Mouse (Mus musculus) limb, embryonic 15.5 days (tissue): Measurements from ENCODE around the gene Slc27a3. TPM values are rescaled to one million over a fixed set of nuclear protein-coding genes. Genes with fewer than 3 reads are reported as not detected.
A peak's percentile ranks its signal among the peaks of the same experiment; 100 is the strongest.

ENCODE experiments used
- ATAC-seq: fragments of 200-750 bp; cut with Nextera tagmentation; 2 replicates; pipeline ENCODE4 v1.8.0; 2017; ENCODE audit warnings: low read depth, moderate TSS enrichment; ENCODE audit not compliant: insufficient number of reproducible peaks, low FRiP score, low TSS enrichment
- H3K27ac ChIP-seq: fragments of 300-500 bp; sonication (generic); 2 replicates; pipeline ENCODE4 v1.5.1; 2015; ENCODE audit warnings: moderate library complexity, mild to moderate bottlenecking, inconsistent platforms
- H3K27me3 ChIP-seq: fragments of 300-500 bp; sonication (generic); 2 replicates; pipeline ENCODE4 v1.6.1; 2015; ENCODE audit warnings: inconsistent platforms
- H3K36me3 ChIP-seq: fragments of 300-500 bp; sonication (generic); 2 replicates; pipeline ENCODE4 v1.6.1; 2015; ENCODE audit warnings: inconsistent platforms
- H3K4me1 ChIP-seq: fragments of 300-500 bp; sonication (generic); 2 replicates; pipeline ENCODE4 v1.6.1; 2015; ENCODE audit warnings: inconsistent platforms
- H3K4me2 ChIP-seq: fragments of 300-500 bp; sonication (generic); 2 replicates; pipeline ENCODE4 v1.6.1; 2015; ENCODE audit warnings: mild to moderate bottlenecking, inconsistent platforms
- H3K4me3 ChIP-seq: fragments of 300-500 bp; sonication (generic); 2 replicates; pipeline ENCODE4 v1.5.1; 2015; ENCODE audit warnings: mild to moderate bottlenecking, inconsistent platforms
- H3K9ac ChIP-seq: fragments of 300-500 bp; sonication (generic); 2 replicates; pipeline ENCODE4 v1.6.1; 2015; ENCODE audit warnings: inconsistent platforms
- H3K9me3 ChIP-seq: fragments of 300-500 bp; sonication (generic); 2 replicates; pipeline ENCODE4 v1.6.1; 2016; ENCODE audit warnings: inconsistent platforms
- WGBS: fragments of 180-500 bp; shearing (Covaris S2); methylation state at CpG from one replicate; pipeline ENCODE4 v1.1.7; 2015; 5-methylcytosine and 5-hydroxymethylcytosine counted together
- polyA plus RNA-seq: library from polyadenylated mRNA; unstranded; fragments of >200 nt; fragmentation: Nextera tagmentation; extraction: Ambion mirVana; gene quantifications from 2 replicates; pipeline ENCODE4 v1.2.1, GENCODE M21; 2015

Gene Slc27a3
- 36.2 and 37.0 TPM in 2 replicates for polyA plus RNA-seq

DNA sequence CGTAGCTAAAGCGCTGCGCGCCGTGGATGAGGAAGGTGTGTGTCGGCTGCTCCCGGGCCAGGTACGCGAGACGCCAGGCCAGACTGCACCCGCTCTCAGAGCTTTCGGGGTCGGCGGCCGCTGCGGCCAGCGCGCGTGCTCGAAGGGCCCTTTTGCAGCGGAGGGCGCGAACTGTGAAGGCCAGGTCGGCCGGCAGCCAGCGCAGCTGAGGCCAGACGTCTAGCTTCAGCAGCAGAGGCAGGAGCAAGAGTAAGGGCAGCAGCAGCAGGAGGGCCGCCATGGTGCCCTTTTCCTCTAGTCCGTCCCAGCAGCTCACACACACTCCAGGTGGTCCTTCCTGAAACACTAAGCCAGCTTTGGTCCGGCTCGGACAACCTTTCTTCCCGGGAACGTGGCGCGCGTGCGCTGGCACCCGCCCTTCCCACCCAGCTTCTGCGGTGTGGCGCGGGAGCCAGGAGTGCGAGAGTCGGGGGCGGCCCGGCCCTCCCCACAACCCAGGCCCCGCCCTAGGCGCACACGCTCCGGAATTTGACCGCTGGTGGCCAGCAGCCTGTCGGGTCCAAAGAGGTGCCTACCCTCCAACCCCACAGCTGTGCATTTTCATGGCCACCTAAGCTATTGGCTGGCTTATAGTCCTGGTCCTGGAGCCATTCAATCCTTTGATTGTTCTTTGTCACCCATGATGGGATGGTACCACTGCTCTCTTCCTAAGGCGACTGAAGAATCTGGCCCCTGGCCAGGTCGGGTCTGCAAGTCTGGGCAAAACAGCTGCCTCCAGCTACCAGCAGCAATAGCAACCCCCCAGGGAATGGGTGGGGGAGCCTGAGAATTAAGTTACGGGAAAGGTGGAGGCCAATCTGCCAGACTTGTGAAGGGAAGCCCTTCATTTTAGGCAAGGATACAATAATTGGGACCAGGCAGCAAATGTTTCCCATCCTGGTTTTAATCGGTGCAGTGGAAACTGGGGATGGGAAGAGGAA lies at the start of gene Slc27a3:
TSS of gene Slc27a3 (minus strand) at position 428 of the 980 bp plus-strand sequence.
- Histone ChIP-seq H3K9me3 (no peaks in the 10 kb centered on the region), H3K4me2 (peak within 1 kb of the TSS; percentile 93), H3K4me1 (peaks cover 46% of the 10 kb centered on the region), H3K27me3 (no peaks in the 10 kb centered on the region), H3K27ac (peak within 1 kb of the TSS; percentile 97), H3K4me3 (peak within 1 kb of the TSS; percentile 76), H3K36me3 (peaks cover 49% of the 10 kb centered on the region), H3K9ac (peak within 1 kb of the TSS; percentile 76)
- peak; percentile 66 for ATAC-seq
- under 1% methylated on average over 54 of the region's 55 CpGs for WGBS

DNA sequence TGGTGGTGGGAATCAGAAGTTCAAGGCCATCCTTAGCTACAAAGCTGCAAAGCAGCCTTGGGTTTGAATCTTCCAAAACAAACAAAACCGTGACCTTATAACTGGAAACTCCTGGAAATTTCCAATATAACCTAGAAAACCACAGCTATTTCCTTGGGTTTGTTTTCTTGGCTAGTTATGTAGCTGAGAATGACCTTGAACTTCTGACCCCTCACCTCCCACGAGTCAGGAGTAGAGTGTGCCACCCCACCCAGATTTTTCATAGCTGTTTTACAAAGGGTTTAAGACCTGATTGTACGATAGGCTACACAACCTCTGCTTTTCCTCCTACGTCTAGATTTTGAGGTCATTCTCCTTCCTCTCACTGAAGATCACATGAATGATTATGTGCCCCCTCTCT lies 47.4 kb upstream of the Slc27a3 start:
- no peak overlapping the region for H3K4me2 ChIP-seq
- no peak for ATAC-seq
- 54% methylated on average over 4 of the region's 4 CpGs for WGBS
- H3K4me1 ChIP-seq = peaks cover 6% of the 10 kb centered on the region
- H3K9me3 ChIP-seq = no peaks in the 10 kb centered on the region
- H3K36me3 ChIP-seq = no peaks in the 10 kb centered on the region
- no peaks in the 10 kb centered on the region for H3K27me3 ChIP-seq
- H3K9ac ChIP-seq = no peak overlapping the region
- no peak overlapping the region for H3K27ac ChIP-seq
- H3K4me3 ChIP-seq = no peak overlapping the region

DNA sequence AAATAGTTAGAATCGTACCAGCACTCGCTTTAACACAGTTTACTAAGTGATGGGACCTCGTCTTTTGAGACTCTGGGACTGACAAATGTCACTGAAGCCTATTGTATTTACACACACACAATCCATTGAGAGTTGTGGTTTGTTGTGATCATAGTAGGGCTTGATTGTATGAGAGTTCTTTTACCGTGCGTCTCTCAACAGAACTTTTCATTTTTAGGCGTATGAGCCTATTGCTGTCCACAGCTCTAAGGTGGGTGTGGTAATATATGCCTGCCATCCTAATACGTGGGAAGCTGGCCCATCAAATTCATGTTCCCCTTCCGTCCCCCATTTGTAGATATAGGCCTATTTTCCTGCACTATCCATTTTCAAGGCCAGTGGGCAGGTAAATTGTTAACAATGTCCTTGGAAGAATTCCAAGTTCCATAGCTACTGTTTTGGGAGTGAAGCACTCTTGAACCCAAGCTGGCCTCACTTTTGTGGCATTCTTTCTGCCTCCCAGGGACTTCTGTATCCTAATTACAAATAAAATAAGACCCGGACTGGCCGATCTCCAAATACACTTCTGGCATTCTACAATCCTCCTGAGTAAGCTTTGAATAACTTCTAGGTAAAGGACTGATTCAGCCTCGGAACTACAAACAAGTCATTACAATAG lies 44.5 kb upstream of the Slc27a3 start:
- Histone ChIP-seq H3K27me3 (no peaks in the 10 kb centered on the region), H3K27ac (peak overlapping the region; percentile 97), H3K4me3 (peak overlapping the region; percentile 72), H3K4me2 (peak overlapping the region; percentile 88), H3K9me3 (no peaks in the 10 kb centered on the region), H3K4me1 (peaks cover 20% of the 10 kb centered on the region), H3K9ac (no peak overlapping the region), H3K36me3 (no peaks in the 10 kb centered on the region)
- no peak for ATAC-seq
- WGBS = 45% methylated on average over 11 of the region's 11 CpGs

DNA sequence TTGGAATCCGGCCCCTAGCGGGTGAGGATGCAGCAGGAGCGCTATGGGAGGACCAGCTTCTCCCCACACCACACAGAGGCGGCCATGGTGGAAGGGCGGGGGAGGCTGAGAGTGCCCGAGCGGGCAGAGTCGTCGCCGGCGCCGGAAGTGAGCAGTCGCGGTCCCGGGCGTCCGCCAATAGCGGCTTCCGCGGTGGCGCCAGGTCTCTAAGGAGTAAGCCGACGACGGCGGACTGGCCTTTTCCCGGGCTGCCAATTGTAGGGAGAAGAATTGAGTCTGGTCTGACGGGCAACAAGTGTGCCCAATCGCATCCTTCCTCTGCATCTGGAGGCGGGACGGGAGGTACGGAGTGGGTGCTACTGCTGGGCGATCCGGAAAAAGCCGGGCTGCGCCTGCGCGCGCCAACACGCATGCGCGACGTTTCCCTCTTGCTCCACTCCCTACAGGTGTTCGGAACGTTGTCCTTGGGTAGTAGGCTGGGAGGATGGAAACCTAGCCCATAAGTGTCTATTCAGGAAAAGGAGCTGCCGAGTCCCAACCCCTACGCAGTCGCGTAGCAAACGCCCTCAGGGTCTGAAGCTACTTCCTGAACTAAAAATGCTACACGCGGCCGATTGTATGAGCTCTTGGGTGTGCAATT lies 43.8 kb upstream of the Slc27a3 start, which contains the start of gene Ints3:
TSS of gene Ints3 (minus strand) at position 242 of the 640 bp plus-strand sequence.
- under 1% methylated on average over 52 of the region's 52 CpGs for WGBS
- peak within 1 kb of the TSS; percentile 97 for H3K27ac ChIP-seq
- ATAC-seq = peak; percentile 100

DNA sequence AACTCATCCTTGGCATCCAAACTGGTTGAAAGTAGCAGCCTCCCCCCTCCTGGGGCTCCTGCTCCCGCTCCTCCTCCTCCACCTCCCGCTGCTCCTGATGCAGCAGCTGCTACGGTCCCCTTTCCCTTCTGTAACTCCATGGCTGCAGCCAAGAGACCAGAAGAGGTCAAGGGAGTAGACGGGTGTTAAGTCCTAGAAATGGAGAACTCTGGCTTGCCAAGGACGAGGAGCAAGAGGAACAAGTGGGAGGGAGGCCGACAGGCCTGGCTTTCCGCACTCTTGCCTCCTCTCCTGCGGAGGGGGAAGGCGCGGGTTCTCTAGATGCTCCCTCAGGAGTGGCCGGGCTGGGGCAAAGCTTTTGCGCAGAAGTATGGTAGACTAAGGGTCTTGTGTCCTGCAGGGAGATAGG lies 43.1 kb upstream of the Slc27a3 start:
- under 1% methylated on average over 12 of the region's 12 CpGs for WGBS
- H3K36me3 ChIP-seq = no peaks in the 10 kb centered on the region
- no peak for ATAC-seq
- H3K4me1 ChIP-seq = peaks cover 20% of the 10 kb centered on the region
- H3K9ac ChIP-seq = peak overlapping the region; percentile 87
- H3K27me3 ChIP-seq = no peaks in the 10 kb centered on the region
- peak overlapping the region; percentile 88 for H3K4me2 ChIP-seq
- H3K4me3 ChIP-seq = peak overlapping the region; percentile 72
- H3K9me3 ChIP-seq = no peaks in the 10 kb centered on the region
- peak overlapping the region; percentile 97 for H3K27ac ChIP-seq

More for the DNA sequence above, 43.8 kb upstream of the Slc27a3 start, which contains the start of gene Ints3:
- Histone ChIP-seq H3K9ac (peak within 1 kb of the TSS; percentile 87), H3K4me3 (peak within 1 kb of the TSS; percentile 72), H3K4me1 (peaks cover 20% of the 10 kb centered on the region), H3K27me3 (no peaks in the 10 kb centered on the region), H3K4me2 (peak within 1 kb of the TSS; percentile 88), H3K9me3 (no peaks in the 10 kb centered on the region), H3K36me3 (no peaks in the 10 kb centered on the region)

DNA sequence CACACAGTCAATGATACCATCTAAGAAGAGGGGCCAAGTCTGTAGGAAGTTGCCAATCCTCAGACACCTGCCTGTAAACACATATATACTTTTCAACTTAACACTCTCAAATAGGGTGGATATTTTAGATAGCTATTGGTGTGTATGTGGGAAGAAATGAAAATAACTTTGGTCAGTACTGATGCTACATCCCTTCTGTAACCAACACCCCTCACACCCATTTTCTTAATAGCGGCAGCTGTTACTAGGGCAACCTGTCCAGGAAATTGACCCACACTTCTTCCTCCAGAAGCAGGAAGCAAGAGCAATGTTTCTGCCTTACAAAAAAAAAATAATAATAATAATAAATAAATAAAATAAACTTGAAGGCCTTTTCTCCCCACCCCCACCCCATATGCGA lies 42.6 kb upstream of the Slc27a3 start:
- Histone ChIP-seq H3K4me2 (peak overlapping the region; percentile 88), H3K27ac (peak overlapping the region; percentile 97; the same call in 1 of the 2 replicates), H3K4me1 (peaks cover 20% of the 10 kb centered on the region), H3K4me3 (peak overlapping the region; percentile 72), H3K36me3 (no peaks in the 10 kb centered on the region), H3K9me3 (no peaks in the 10 kb centered on the region), H3K27me3 (no peaks in the 10 kb centered on the region), H3K9ac (peak overlapping the region; percentile 87)
- ATAC-seq = no peak
- 10% methylated on average over 2 of the region's 2 CpGs for WGBS

DNA sequence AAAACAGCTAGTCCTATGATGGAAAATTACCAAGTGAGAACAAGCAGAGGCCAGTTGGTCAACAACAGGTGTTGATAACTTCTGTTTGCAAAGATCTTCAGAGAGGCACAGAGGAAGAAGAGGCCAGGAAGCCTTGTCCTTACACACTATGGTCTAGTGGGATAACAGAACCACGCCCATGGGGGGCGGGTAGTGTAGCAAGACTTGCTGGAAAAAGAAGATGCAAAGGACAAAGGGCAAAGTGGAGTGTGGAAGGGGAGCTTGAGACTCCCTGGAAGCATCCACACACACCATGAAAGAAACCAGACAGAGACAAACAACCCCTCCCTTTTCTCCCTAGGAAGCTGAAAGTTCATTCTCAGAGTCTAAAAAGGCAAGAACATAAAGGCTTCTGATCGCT lies 39.8 kb upstream of the Slc27a3 start:
- Histone ChIP-seq H3K4me1 (peaks cover 20% of the 10 kb centered on the region), H3K36me3 (no peaks in the 10 kb centered on the region), H3K9ac (no peak overlapping the region), H3K4me2 (no peak overlapping the region), H3K4me3 (no peak overlapping the region), H3K27ac (no peak overlapping the region), H3K27me3 (no peaks in the 10 kb centered on the region), H3K9me3 (no peaks in the 10 kb centered on the region)
- WGBS = 93% methylated on average over 3 of the region's 3 CpGs
- ATAC-seq = no peak

DNA sequence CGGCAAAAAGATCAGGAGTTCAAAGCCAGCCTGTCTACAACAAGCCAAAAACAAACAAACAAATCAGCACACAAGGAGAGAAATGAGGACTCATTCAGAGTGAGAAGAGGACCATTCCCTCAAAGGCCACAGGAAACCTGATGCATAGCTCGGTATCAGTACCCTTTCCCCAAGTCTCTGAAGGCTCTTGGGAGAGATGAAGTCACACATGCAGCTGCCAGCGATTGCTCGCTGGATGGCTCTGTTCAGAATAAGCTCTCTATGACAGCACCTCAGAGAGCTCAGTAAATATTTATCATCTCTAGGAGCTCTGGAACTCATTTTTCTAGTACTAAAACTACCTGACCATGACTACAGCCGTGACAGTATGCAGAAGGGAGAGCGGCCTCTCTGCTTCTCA lies 38.4 kb upstream of the Slc27a3 start:
- no peak overlapping the region for H3K4me3 ChIP-seq
- 75% methylated on average over 6 of the region's 6 CpGs for WGBS
- H3K9me3 ChIP-seq = no peaks in the 10 kb centered on the region
- H3K27ac ChIP-seq = no peak overlapping the region
- H3K4me1 ChIP-seq = peaks cover 20% of the 10 kb centered on the region
- no peak overlapping the region for H3K4me2 ChIP-seq
- no peak for ATAC-seq
- H3K9ac ChIP-seq = no peak overlapping the region
- H3K27me3 ChIP-seq = no peaks in the 10 kb centered on the region
- peaks cover 9% of the 10 kb centered on the region for H3K36me3 ChIP-seq

DNA sequence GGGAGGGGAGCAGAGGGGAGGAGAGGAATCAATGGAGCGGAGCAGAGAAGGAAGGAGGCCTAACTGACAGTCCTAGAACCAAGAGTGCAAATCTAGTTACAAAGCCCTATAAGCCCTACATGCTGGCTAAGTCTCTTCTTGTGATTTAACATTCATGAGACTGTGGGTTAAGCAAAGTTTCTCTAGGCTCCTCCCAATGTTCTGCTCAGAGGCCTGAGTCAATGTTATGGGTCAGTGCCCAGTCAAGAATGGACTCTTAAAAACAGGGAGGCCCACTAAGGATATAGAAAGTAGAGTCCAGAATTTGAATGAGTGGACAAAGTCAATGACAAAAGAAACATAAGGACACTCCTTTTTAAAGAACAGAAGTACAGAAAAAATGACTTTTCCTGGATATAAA lies 37.8 kb upstream of the Slc27a3 start:
- Histone ChIP-seq H3K27me3 (no peaks in the 10 kb centered on the region), H3K36me3 (peaks cover 14% of the 10 kb centered on the region), H3K4me1 (peaks cover 17% of the 10 kb centered on the region), H3K4me3 (no peak overlapping the region), H3K9me3 (no peaks in the 10 kb centered on the region), H3K9ac (no peak overlapping the region), H3K4me2 (no peak overlapping the region), H3K27ac (no peak overlapping the region)
- ATAC-seq = no peak
- 70% methylated on average over 1 of the region's 1 CpGs for WGBS

DNA sequence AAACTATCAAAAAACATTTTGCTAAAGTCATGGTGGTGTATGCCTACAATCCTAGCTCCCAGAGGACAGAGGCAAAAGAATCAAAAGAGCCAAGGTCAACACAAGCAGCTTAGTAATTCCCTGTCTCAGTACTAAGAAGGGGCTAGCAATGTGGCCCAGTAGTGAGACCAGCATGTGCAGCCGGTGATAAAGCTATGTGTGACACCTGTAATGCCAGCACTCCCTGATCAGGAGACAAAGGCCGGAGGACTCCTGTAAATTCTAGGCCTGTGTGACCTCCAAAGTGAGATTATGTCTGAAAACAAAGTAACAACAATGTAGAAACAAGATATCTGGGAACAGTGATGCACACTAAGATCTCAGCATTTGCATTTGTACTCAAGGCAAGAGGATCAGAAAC lies 35.8 kb upstream of the Slc27a3 start:
- Histone ChIP-seq H3K9ac (no peak overlapping the region), H3K9me3 (no peaks in the 10 kb centered on the region), H3K27ac (no peak overlapping the region), H3K27me3 (no peaks in the 10 kb centered on the region), H3K4me2 (no peak overlapping the region), H3K4me1 (0 out of 2 replicates have a peak, but pooled peaks cover 2% of the 10 kb centered on the region), H3K4me3 (no peak overlapping the region), H3K36me3 (peaks cover 25% of the 10 kb centered on the region)
- 87% methylated on average over 2 of the region's 2 CpGs for WGBS
- no peak for ATAC-seq

DNA sequence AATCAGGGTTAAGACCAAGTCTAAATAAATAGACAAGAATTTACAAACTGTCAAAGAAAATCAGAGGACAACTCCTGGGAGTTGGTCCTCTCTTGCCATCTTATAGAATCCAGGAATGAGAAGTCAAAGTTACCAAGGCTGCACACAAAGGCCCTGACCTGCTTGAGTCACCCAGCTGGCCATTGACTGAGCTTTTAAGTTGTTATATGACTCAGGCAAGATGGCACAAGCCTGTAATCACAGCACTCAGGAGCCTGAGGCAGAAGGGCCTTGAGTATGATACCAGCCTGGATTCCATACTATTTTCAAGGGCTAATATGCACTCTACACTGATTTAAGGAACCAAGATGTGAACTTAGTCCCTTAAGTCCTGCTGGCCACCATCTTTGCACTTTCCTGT lies 33.8 kb upstream of the Slc27a3 start:
- no peak for ATAC-seq
- Histone ChIP-seq H3K36me3 (peaks cover 38% of the 10 kb centered on the region), H3K9ac (no peak overlapping the region), H3K27ac (no peak overlapping the region), H3K4me3 (no peak overlapping the region), H3K27me3 (no peaks in the 10 kb centered on the region), H3K4me1 (no peaks in the 10 kb centered on the region), H3K9me3 (no peaks in the 10 kb centered on the region), H3K4me2 (no peak overlapping the region)
